Mouse (Mus musculus): Measurements from ENCODE around the gene Ttll12.
A peak's percentile ranks its signal among the peaks of the same experiment; 100 is the strongest.

The Ttll12 gene

GRCm38 (mm10) chr15:83593702-83594512 lies 1.1 kb downstream of the Ttll12 start:
- no peak for DNase-seq (ENCODE audit: low read depth, low spot score)

GRCm38 (mm10) chr15:83593189-83593585 lies 1.8 kb downstream of the Ttll12 start:
- no peak for DNase-seq (ENCODE audit: low read depth, low spot score)

- no peak for DNase-seq (ENCODE audit: low read depth, low spot score)
Measured at GRCm38 (mm10) chr15:83592260-83593188, 2.4 kb downstream of the Ttll12 start.

GRCm38 (mm10) chr15:83591758-83592157 lies 3.2 kb downstream of the Ttll12 start:
- DNase-seq (ENCODE audit: low read depth, low spot score) = no peak

- DNase-seq (ENCODE audit: low read depth, low spot score) = no peak
Measured at GRCm38 (mm10) chr15:83590841-83591240, 4.1 kb downstream of the Ttll12 start.

- no peak for DNase-seq (ENCODE audit: low read depth, low spot score)
Measured at GRCm38 (mm10) chr15:83584741-83585220, 10.2 kb downstream of the Ttll12 start.

- peak; percentile 56 for DNase-seq (ENCODE audit: low read depth, low spot score)
Measured at GRCm38 (mm10) chr15:83583419-83584156, 11.4 kb downstream of the Ttll12 start.

GRCm38 (mm10) chr15:83582931-83583330 lies 12.0 kb downstream of the Ttll12 start:
- DNase-seq (ENCODE audit: low read depth, low spot score) = no peak

GRCm38 (mm10) chr15:83576651-83577050 lies 18.3 kb downstream of the Ttll12 start:
- DNase-seq (ENCODE audit: low read depth, low spot score) = peak; percentile 52

GRCm38 (mm10) chr15:83575543-83575942 lies 19.4 kb downstream of the Ttll12 start:
- DNase-seq (ENCODE audit: low read depth, low spot score) = no peak

GRCm38 (mm10) chr15:83574731-83575351 lies 20.1 kb downstream of the Ttll12 start:
- no peak for DNase-seq (ENCODE audit: low read depth, low spot score)

GRCm38 (mm10) chr15:83573606-83574005 lies 21.4 kb downstream of the Ttll12 start:
- DNase-seq (ENCODE audit: low read depth, low spot score) = no peak

GRCm38 (mm10) chr15:83572132-83572531 lies 22.8 kb downstream of the Ttll12 start:
- DNase-seq (ENCODE audit: low read depth, low spot score) = no peak

- no peak for DNase-seq (ENCODE audit: low read depth, low spot score)
Measured at GRCm38 (mm10) chr15:83571636-83572035, 23.3 kb downstream of the Ttll12 start.

GRCm38 (mm10) chr15:83570641-83571040 lies 24.3 kb downstream of the Ttll12 start:
- DNase-seq (ENCODE audit: low read depth, low spot score) = peak; percentile 55

GRCm38 (mm10) chr15:83569682-83570081 lies 25.3 kb downstream of the Ttll12 start:
- DNase-seq (ENCODE audit: low read depth, low spot score) = peak; percentile 75

- DNase-seq (ENCODE audit: low read depth, low spot score) = no peak
Measured at GRCm38 (mm10) chr15:83568544-83568943, 26.4 kb downstream of the Ttll12 start.

GRCm38 (mm10) chr15:83567728-83568127 lies 27.2 kb downstream of the Ttll12 start:
- DNase-seq (ENCODE audit: low read depth, low spot score) = no peak

GRCm38 (mm10) chr15:83566006-83566405 lies 29.0 kb downstream of the Ttll12 start:
- DNase-seq (ENCODE audit: low read depth, low spot score) = no peak

- DNase-seq (ENCODE audit: low read depth, low spot score) = no peak
Measured at GRCm38 (mm10) chr15:83565434-83565833, 29.5 kb downstream of the Ttll12 start.

Data from ES-CJ7 (cell line).